Mouse (Mus musculus): ENCODE results near the gene Sass6. TPM values are rescaled to one million over a fixed set of nuclear protein-coding genes. Genes with fewer than 3 reads are reported as not detected.

The Sass6 gene
- polyA plus RNA-seq, 2 experiments = 11.6 to 15.7 TPM

DNA sequence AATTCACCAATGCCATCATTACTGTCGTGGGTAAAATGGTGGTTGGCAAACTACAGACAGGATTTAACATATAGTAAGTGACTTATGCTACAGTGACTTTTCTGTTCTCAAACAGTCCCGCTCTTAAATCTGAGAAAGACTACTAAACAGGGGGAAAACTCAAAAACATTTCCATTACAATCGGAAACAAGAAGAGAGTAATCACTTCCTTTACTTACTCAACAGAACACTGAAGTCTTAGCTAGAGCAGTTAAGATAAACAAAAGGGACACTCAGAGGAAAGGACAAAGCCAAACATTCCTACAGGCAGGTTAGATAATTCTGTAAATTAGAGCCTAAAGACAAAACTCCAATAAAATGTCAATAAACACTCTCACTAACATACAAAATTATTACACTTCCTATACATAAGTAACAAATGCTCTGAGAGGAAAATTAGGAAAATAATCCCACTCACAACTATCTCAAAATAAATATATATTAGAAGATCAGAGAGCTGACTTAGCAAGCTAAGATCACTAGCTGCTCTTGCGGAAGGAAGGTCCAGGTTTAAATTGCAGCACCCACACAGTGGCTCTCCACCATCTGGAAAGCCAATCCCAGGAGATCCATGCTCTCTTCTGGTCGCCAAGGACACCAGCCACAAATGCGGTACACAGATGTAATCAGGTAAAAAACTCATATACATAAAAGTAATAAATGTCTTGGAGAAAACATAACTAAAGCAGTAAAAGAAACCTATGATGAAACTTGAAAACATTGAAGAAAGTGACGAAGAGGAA, 61.6 kb downstream of the Sass6 start:
- no peak overlapping the region for H3K27ac ChIP-seq (replicated peaks; ENCODE audit: low read depth, low read length)
- no peaks in the 10 kb centered on the region for H3K9me3 ChIP-seq (ENCODE audit: control insufficient read depth, low read length)
- H3K4me1 ChIP-seq (ENCODE audit: control insufficient read depth, insufficient read depth, low read length) = peaks cover 13% of the 10 kb centered on the region
- TF ChIP-seq POLR2A (IDR thresholded peaks at IDR 0.05; ENCODE audit: borderline replicate concordance, extremely low read depth, insufficient read depth, insufficient read length) = no peak
- H3K27me3 ChIP-seq (ENCODE audit: control insufficient read depth, insufficient read depth, low read length) = no peaks in the 10 kb centered on the region
- 79% methylated on average over 7 of the region's 7 CpGs for WGBS
- no peaks in the 10 kb centered on the region for H3K36me3 ChIP-seq (ENCODE audit: control insufficient read depth, insufficient read depth, low read length)
- DNase-seq (ENCODE audit: low spot score) (no peak), ATAC-seq (ENCODE audit: low FRiP score, low read depth) (no peak)
- no peak overlapping the region for H3K4me2 ChIP-seq (replicated peaks; ENCODE audit: low read depth, low read length, severe bottlenecking)
- H3K9ac ChIP-seq (ENCODE audit: low read depth, low read length, severe bottlenecking) = no peak overlapping the region
- H3K4me3 ChIP-seq (replicated peaks; ENCODE audit: low read length) = no peak overlapping the region

DNA sequence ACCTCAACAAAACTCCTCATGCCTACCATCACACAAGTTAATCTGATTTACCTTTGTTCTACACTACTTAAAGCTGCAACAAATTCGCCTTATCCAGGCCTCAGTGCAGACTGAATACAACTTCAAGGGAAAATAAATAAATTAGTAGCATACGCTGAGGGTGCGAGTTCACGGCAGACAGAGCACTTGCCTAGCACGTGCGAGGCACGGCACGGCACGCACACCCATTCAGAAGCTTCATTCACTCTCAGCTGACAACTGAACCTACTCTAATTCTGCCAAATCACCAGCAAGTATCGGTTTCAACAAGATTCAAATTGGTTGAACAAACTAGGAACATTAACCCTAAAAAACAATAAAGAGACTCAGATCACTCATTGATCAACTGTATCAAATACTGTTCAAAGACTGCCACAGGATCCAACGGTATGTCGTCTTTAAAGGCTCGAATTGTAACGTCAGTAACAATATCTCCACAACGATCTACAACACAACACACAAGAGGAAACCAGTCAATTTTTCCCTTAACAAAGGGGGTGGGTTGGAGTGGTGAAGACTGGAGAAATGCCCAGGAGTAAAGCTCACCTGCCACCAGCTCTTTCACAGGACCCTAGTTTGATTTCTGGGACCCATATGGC, 64.3 kb downstream of the Sass6 start:
- Histone ChIP-seq H3K36me3 (ENCODE audit: control insufficient read depth, insufficient read depth, low read length) (no peaks in the 10 kb centered on the region), H3K4me2 (replicated peaks; ENCODE audit: low read depth, low read length, severe bottlenecking) (no peak overlapping the region), H3K9me3 (ENCODE audit: control insufficient read depth, low read length) (no peaks in the 10 kb centered on the region), H3K4me1 (ENCODE audit: control insufficient read depth, insufficient read depth, low read length) (peaks cover 15% of the 10 kb centered on the region), H3K27me3 (ENCODE audit: control insufficient read depth, insufficient read depth, low read length) (no peaks in the 10 kb centered on the region), H3K9ac (ENCODE audit: low read depth, low read length, severe bottlenecking) (no peak overlapping the region), H3K27ac (replicated peaks; ENCODE audit: low read depth, low read length) (no peak overlapping the region), H3K4me3 (replicated peaks; ENCODE audit: low read length) (no peak overlapping the region)
- DNase-seq (ENCODE audit: low spot score) (no peak), ATAC-seq (ENCODE audit: low FRiP score, low read depth) (no peak)
- WGBS = 56% methylated on average over 15 of the region's 15 CpGs
- TF ChIP-seq POLR2A (IDR thresholded peaks at IDR 0.05; ENCODE audit: borderline replicate concordance, extremely low read depth, insufficient read depth, insufficient read length) = no peak

DNA sequence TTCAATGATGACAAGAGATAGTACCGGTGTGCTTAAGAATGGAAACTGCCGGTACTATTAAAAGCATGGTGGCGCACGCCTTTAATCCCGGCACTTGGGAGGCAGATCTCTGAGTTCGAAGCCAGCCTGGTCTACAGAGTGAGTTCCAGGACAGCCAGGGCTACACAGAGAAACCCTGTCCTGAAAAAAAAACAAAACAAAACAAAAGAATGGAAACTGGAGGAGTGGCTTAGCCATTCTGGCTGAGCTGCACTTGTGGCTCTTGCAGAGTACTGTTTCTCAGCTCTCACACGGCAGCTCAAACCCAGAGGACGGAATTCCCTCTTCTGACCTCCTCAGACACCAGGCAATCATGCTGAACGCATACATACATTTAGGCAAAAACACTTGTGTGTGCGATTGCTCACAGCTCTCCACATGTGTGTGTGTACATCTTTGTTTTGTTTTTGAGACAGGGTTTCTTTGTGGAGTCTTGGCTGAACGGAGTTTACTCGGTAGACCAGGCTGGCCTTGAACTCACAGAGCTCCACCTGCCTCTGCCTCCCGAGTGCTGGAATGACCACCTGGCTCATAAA, 65.2 kb downstream of the Sass6 start:
- no peak overlapping the region for H3K4me2 ChIP-seq (replicated peaks; ENCODE audit: low read depth, low read length, severe bottlenecking)
- DNase-seq (ENCODE audit: low spot score) (no peak), ATAC-seq (ENCODE audit: low FRiP score, low read depth) (no peak)
- peak overlapping the region; percentile 13; the same call in 1 of the 2 replicates for H3K9ac ChIP-seq (ENCODE audit: low read depth, low read length, severe bottlenecking)
- H3K4me1 ChIP-seq (ENCODE audit: control insufficient read depth, insufficient read depth, low read length) = peaks cover 15% of the 10 kb centered on the region
- no peak overlapping the region for H3K4me3 ChIP-seq (replicated peaks; ENCODE audit: low read length)
- H3K27me3 ChIP-seq (ENCODE audit: control insufficient read depth, insufficient read depth, low read length) = no peaks in the 10 kb centered on the region
- WGBS = 86% methylated on average over 13 of the region's 13 CpGs
- H3K9me3 ChIP-seq (ENCODE audit: control insufficient read depth, low read length) = no peaks in the 10 kb centered on the region
- TF ChIP-seq POLR2A (IDR thresholded peaks at IDR 0.05; ENCODE audit: borderline replicate concordance, extremely low read depth, insufficient read depth, insufficient read length) = no peak
- H3K36me3 ChIP-seq (ENCODE audit: control insufficient read depth, insufficient read depth, low read length) = no peaks in the 10 kb centered on the region
- H3K27ac ChIP-seq (replicated peaks; ENCODE audit: low read depth, low read length) = no peak overlapping the region

DNA sequence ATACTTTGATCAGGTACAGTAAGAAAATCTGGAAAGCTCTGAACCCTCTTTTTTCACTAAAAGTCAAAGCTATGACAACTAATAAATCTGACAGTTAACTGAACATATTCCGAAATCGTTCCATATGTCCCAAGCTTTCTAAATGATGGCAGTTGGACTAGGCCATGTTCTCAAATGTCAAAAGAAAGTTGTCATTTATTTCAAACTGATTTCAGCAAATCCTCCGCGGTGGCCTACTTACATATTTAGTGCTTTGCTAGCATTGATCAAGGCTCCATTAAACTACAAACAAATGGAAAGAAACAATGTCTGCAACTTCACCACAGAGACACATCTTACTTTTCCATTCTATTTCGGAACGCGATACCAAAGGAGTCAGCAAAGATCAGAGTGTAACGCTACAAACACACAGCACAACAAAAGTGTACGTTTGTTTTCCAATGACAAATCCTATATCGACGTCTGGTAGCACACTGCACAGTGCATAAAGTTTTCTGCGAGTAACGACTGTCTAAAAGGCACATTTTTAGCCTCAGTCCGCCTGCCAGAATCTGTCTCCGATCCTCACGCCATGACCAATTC, 66.6 kb downstream of the Sass6 start:
- TF ChIP-seq POLR2A (IDR thresholded peaks at IDR 0.05; ENCODE audit: borderline replicate concordance, extremely low read depth, insufficient read depth, insufficient read length) = no peak
- 3% methylated on average over 16 of the region's 16 CpGs for WGBS
- DNase-seq (ENCODE audit: low spot score) = peak; percentile 14

DNA sequence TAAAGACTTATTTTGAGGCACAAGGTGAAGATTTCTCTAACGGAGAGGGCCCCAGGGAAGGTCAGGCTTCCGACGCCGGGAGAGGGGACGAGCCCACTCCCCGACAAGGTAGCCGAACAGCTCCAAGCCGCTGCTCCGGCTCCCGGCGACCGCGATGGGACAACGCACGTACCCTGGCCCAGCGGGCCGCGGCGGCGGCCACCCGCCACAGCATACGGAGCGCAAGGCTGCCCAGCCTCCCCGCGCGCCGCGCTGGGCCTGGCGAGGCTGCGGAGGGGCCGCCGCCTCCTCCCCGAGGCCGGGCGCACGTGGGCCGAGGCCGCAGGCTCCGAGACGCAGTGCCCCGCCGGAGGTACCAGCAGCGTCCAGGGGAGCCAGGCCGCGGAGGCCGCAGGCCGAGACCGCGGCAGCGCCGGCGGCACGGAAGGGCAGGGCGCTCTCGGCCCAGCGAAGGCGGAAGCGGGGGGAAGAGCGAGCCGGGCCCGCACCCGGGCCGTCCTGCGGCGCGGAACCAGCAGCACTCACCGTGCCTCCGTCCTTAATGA, 67.2 kb downstream of the Sass6 start:
- Histone ChIP-seq H3K4me2 (replicated peaks; ENCODE audit: low read depth, low read length, severe bottlenecking) (peak overlapping the region; percentile 66), H3K9me3 (ENCODE audit: control insufficient read depth, low read length) (no peaks in the 10 kb centered on the region), H3K9ac (ENCODE audit: low read depth, low read length, severe bottlenecking) (peak overlapping the region; percentile 98), H3K4me1 (ENCODE audit: control insufficient read depth, insufficient read depth, low read length) (peaks cover 15% of the 10 kb centered on the region), H3K36me3 (ENCODE audit: control insufficient read depth, insufficient read depth, low read length) (no peaks in the 10 kb centered on the region), H3K4me3 (replicated peaks; ENCODE audit: low read length) (peak overlapping the region; percentile 92), H3K27ac (replicated peaks; ENCODE audit: low read depth, low read length) (peak overlapping the region; percentile 94), H3K27me3 (ENCODE audit: control insufficient read depth, insufficient read depth, low read length) (no peaks in the 10 kb centered on the region)
- DNase-seq (ENCODE audit: low spot score) = no peak
- WGBS = under 1% methylated on average over 57 of the region's 68 CpGs
- no peak for TF ChIP-seq POLR2A (IDR thresholded peaks at IDR 0.05; ENCODE audit: borderline replicate concordance, extremely low read depth, insufficient read depth, insufficient read length)
- peak; percentile 85 for ATAC-seq (ENCODE audit: low FRiP score, low read depth)

More for the DNA sequence above, 66.6 kb downstream of the Sass6 start:
- Histone ChIP-seq H3K4me2 (replicated peaks; ENCODE audit: low read depth, low read length, severe bottlenecking) (peak overlapping the region; percentile 66), H3K9ac (ENCODE audit: low read depth, low read length, severe bottlenecking) (peak overlapping the region; percentile 98), H3K27me3 (ENCODE audit: control insufficient read depth, insufficient read depth, low read length) (no peaks in the 10 kb centered on the region), H3K9me3 (ENCODE audit: control insufficient read depth, low read length) (no peaks in the 10 kb centered on the region), H3K4me3 (replicated peaks; ENCODE audit: low read length) (peak overlapping the region; percentile 92), H3K27ac (replicated peaks; ENCODE audit: low read depth, low read length) (peak overlapping the region; percentile 94), H3K4me1 (ENCODE audit: control insufficient read depth, insufficient read depth, low read length) (peaks cover 15% of the 10 kb centered on the region), H3K36me3 (ENCODE audit: control insufficient read depth, insufficient read depth, low read length) (no peaks in the 10 kb centered on the region)
- no peak for ATAC-seq (ENCODE audit: low FRiP score, low read depth)
